Mouse (Mus musculus): ENCODE results near the gene Bco1.

Gene Bco1

DNA sequence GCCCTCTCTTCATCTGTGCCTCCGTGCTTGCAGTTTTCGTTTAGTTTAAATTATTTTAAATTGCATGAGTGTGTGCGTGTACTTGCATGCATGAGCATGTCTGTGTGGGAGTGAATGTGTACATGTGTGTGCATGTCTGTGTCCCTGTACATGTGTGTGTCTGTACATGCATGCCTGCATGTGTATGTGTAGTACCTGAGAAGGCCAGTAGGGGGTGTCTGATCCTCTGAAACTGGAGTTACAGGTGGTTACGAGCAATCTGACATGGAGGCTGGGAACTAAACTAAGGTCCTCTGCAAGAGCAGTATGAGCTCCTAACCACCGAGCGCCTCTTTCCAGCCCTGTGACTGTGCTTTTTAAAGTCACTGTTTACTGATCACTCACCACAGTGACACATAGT, 52.9 kb downstream of the Bco1 start:
- DNase-seq (ENCODE audit: low spot score in 2 of 2): no peak

DNA sequence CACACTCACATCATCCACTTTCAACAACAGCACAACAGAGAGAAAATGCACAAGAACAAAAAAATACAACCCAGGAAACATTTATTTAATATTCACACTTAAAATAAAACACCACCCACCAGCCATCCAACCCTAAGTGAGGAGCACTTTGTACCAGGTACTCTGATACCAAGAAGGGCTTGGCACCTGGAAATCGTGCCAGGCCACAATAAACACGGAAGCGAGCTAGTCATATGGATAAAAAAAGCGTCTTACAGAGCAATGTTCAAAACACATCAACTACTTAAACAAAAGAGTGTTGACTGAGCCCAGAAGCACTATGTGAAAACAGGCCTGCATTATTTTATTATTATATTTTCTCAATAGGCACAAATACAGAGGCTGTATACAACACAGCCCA, 60.5 kb downstream of the Bco1 start:
- DNase-seq (ENCODE audit: low spot score in 2 of 2): no peak

DNA sequence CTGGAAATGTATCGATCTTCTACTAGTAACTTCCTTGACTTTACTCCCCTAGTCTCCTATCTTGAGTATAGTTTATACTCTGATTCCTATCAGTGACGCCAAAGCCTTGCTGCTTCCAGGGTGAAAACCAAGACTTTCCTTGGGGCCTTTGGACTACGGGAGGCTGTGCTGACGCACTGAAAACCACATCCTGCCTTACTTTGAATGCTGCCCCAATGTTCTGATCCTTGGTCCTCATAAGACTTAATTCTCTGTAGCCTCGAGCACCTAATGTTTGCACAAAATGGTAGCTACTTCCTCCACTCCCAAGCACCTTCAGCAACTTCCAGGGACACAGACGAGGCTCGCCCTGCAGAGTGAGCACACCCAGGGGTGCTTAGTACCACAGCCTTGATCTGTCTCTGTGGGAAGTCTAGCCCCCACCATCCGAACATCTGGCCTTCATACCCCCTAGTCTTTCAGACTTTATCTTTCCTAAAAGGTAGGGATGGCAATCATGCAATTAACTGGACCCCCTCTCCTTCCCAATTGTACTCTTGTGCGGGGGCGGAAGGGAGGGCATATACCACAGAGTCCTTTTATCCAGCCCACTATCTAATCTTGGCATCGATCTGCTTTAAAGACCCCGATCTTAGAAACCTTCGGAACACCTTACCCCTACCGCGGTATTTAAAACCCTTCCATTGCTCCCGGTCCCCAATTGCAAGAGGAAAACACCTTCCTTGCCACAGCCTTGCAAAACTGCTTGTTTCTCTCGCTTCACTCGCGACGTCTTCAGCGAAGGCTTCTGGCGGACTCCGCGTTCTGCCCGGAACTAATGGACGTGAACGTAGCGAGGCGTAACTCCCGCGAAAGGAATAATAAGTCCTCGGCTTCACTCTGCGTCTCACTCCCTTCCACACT, 61.5 kb downstream of the Bco1 start:
- DNase-seq (ENCODE audit: low spot score in 2 of 2): no peak

DNA sequence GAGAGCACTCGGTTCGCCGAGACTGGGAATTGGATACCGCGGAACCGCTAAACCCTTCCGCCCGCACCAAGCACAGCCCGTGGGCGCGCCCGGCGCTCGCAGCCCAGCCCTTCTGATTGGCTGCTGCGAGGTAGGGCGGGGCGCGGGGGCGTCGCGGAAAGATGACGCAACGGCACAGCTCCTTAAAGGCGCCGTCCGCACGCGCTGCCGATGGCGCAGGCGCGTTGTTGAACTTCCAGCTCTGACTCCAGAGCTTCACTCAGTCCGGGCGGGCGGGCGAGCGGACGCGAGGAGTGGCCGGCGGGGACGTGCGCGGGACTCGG, 62.1 kb downstream of the Bco1 start:
- DNase-seq (ENCODE audit: low spot score in 2 of 2): peak; percentile 97 to 99

DNA sequence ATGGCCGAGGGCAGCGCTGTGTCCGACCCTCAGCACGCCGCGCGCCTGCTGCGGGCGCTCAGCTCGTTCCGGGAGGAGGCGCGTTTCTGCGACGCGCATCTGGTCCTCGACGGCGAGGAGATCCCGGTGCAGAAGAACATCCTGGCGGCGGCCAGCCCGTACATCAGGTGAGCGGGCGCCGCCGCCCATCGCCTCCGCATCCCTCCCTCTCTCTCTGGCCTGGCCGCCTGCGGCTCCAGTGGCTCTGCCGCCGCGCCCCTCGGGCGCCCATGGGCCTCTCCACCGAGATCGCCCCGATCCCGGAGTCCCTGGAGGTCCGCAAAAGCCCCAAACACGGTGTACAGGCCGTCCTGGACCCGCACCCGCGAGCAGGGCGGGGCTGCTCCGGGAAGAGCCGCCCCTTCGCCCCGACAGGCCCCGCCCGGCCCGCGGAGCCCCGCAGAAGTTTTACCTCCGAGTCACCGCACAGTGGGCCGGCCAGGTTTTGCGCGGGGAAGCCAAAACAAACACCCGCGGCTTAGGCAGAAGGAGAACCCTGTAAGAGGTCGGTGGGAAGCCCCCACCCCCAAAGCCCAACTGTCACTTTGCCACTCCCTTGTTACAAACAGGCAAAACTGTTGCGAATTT, 62.6 kb downstream of the Bco1 start, which contains the start of gene Gan:
Gan (plus strand) TSS at position 1 of the 627 bp plus-strand sequence.
- peak; percentile 59 to 81 for DNase-seq (ENCODE audit: low spot score in 2 of 2)

DNA sequence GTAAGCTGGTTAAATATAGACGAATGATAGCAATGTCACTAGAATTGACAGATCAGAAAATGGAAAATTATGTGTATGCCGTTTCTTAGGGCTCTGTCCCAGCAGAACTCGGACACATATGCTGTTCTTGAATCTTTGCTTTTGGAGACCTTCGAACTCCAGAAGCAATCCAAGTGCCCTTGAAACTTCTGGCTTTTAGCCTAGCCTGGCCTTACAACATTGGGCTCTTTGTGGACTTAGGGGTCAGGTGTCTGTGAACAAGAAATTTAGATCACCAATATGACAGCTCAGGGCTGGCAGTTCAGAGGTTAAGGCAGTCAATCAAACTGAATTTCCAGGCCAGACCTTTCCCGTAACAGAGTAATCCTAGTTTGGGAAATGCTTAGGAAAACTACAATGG, 63.4 kb downstream of the Bco1 start:
- no peak for DNase-seq (ENCODE audit: low spot score in 2 of 2)

DNA sequence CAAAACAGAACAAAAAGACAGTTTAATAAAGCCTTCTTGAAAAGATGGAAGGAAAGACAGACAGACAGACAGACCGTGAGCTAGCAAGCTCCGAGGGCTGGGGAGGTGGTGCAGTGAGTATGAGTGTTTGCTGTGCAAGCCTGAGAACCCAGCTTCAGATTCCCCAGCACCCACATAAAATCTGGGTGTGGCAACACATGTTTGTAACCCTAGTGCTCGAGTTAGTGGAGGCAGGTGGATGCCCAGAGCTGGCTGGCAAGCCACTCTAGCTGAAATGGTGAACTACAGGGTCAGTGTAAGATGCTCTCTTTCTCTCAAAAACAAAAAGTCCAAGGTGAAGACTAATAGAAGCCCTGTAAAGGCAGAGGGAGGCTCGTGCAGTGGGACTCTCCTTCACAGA, 69.3 kb downstream of the Bco1 start:
- DNase-seq (ENCODE audit: low spot score in 2 of 2): no peak

- no peak for DNase-seq (ENCODE audit: low spot score in 2 of 2)
Observed at GRCm38 (mm10) chr8:117165542-117165941, 69.9 kb downstream of the Bco1 start.

GRCm38 (mm10) chr8:117166515-117166914, 70.9 kb downstream of the Bco1 start:
- no peak for DNase-seq (ENCODE audit: low spot score in 2 of 2)

DNA sequence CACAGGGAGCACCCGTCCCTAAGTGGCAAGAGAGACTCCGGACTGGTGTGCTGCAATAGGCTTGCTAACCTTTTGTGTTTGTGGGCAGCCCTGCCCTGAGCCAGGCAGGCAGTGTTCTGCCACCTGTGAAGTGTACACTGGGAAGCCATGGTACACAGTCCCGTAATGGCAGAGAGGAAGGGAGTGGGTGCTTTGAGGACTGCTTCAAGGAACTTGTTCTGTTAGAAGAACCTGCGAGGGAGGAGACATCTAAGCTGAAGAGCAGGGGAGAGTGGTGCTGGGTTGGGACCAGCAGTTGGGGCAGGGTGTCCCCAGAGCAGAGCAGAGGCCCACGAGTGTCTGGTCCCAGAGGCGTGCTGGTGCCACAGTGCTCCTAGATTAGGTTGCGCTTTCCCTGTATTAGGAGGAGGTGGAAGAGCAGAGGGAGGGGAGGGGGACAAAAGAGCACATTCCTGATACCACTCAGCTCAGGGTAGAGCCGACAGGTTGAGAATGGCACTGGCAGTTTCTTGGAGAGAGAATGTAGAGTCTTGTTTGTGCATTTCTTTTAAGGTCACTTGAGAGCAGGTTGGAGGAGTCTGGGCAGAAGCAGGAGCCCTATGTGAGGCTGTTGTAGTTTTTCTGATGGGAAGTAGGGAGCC, 71.7 kb downstream of the Bco1 start:
- no peak for DNase-seq (ENCODE audit: low spot score in 2 of 2)

DNA sequence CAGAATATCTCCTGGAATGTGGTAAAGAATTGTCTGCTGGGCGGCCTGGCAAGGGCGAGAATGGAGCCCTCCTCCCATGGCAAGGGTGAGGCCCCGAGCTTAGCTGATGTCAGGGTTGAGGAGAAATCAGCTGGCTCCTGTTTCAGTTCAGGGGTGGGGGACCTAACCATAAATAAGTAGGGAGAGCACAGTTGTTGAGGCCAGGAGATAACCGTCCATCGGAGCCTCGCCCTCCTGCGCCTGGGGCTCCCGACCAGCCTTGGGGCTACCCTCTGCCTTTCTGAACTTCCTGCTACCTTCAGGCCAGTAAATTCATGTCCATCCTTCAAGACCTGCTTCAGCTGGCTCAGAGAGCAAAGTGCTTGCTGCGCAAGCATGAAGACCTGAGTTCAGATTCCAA, 72.7 kb downstream of the Bco1 start:
- DNase-seq (ENCODE audit: low spot score in 2 of 2): no peak

- no peak for DNase-seq (ENCODE audit: low spot score in 2 of 2)
Observed at GRCm38 (mm10) chr8:117171826-117172225, 76.2 kb downstream of the Bco1 start.

DNA sequence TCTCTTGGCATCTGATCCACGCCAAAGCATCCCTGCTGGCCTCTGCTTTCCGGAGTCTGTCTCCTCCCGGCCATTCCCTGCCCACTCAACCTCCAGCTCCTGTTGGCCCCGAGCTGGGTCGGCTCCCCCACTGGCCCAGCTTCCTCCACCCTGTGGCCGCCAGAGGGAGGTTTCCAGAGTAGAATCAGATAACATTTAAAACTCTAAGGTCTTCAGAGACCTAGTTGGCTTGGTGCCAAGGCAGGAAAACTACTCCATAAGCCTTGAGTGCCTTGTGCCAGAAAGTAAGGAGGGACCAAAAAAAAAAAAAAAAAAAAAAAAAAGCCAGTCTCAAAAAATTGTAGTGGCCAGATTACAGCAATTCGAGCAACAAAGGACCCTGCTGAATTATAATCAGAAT, 77.2 kb downstream of the Bco1 start:
- DNase-seq (ENCODE audit: low spot score in 2 of 2): no peak

DNA sequence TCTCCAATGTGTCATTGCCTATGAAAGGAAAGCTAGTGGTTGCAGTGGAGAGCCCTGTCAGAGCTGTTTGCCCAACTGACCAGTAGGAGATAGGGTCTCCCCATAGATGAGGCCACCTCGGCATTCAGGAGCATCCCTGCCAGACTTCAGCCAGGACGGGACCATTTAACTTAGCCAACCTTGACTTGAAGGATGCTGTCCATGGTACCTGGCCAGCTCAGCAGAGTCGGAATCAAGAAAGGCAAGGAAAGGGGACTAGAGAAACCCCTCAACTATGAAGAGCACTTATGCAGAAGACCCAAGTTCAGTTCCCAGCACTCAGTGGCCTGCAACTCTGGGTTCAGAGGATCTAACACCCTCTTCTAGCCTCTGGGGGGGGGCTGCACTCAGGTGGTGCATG, 78.0 kb downstream of the Bco1 start:
- DNase-seq (ENCODE audit: low spot score in 2 of 2): no peak

GRCm38 (mm10) chr8:117174536-117174935, 78.9 kb downstream of the Bco1 start:
- no peak for DNase-seq (ENCODE audit: low spot score in 2 of 2)

GRCm38 (mm10) chr8:117176308-117176707, 80.7 kb downstream of the Bco1 start:
- no peak for DNase-seq (ENCODE audit: low spot score in 2 of 2)

GRCm38 (mm10) chr8:117177236-117177635, 81.6 kb downstream of the Bco1 start:
- no peak for DNase-seq (ENCODE audit: low spot score in 2 of 2)

GRCm38 (mm10) chr8:117178039-117178438, 82.4 kb downstream of the Bco1 start:
- DNase-seq (ENCODE audit: low spot score in 2 of 2): no peak

- no peak for DNase-seq (ENCODE audit: low spot score in 2 of 2)
Observed at GRCm38 (mm10) chr8:117178676-117179075, 83.0 kb downstream of the Bco1 start.

DNA sequence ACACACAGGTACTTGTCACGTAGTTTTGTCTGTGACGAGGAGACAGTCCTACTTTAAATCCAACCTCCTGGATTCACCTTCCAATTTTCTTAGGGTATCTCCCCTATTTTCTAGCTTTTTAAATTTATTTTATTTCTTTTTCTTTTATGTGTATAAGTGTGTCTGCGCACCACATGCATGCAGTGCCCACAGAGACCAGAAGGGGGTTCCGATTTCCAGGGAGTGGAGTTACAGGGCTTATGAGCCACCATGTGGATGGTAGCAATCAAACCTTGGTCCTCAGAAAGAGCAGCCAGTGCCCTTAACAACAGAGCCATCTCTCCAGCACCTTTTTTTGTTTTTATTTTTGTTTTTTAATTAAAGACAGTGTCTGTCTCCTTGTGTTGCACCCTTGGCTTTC, 87.1 kb downstream of the Bco1 start:
- DNase-seq (ENCODE audit: low spot score in 2 of 2): no peak
